Mouse (Mus musculus): ENCODE measurements around the gene Ttll5. TPM values are rescaled to one million over a fixed set of nuclear protein-coding genes. Genes with fewer than 3 reads are reported as not detected.

Ttll5 gene
- total RNA-seq, 2 experiments from 2014 or later = 23.2 to 23.6 TPM

DNA sequence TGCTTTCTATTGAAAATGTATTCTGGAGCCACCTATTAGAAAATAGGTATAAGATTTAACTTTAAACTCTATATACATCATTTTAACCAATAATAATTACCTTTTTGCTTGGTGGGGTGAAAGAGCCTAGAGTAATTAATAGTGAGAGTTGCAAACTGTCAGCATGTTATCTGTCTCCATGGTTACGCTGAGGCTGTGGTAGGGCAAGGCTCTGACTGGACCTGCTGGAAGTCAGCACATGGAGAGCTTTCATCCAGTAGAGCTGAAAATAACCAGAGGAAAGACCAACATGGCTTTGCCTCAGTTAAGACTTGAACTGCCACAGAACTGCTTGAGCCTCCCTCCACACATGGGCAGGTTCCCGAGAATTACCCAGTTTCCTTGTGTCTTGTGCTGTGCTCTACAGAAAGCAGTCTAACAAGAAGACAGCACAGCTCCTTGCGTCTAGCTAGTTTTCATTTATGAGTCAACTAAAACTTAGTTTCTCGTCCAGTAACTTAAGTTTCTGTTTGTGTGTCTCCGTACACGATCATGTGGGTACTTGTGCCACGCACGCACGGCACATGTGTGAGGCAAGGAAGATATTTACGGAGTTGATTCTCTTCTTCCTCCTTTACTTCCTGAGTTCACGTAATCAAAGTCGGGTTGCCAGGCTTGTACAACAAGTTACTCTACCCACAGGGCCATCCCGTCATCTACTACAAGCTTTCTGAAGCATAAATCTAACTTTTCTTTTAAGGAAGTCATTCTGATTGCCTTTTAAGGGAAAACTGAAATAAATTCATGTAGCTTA lies 88.4 kb downstream of the Ttll5 start:
- no peak for DNase-seq (ENCODE audit: low spot score in 2 of 2)

DNA sequence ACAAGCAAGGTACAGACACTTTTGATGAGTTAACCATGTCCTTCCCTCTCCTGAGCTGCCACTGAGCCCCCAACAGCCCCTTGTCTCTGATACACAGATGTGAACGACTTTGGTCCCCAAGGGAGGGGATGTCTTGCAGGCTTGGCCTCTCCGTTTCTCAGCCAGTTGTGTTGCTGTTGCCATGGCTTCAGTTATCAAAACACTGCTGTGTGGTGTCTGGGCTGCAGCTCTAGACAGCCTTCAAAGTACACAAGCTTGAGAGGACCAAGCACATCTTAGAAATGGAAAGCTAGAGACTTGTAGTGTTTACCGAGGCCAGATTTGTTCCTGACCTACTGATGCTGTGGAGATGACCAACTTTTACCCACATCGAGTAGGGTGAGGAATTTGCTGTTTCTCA lies 102.4 kb downstream of the Ttll5 start:
- DNase-seq (ENCODE audit: low spot score in 2 of 2) = no peak

DNA sequence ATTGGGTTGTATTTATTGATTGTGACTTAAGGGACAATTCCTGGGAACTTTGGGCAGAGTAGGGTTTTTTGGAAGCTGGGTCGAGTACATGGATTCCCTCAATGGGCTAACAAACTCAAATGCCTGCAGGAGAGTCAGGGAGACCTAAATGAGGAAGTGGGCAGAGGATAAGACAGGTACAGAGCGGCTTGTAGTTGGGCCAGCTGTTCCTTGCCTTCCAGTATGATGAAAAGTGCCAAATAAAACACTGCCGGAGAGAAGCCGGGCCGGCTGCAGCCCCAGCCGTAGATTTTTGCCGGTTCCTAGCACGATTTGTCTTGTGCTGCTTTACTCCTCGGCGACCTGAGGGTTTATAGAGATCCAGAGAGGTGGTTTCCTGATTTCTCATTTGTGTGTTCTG lies 104.1 kb downstream of the Ttll5 start:
- DNase-seq (ENCODE audit: low spot score in 2 of 2) = no peak

DNA sequence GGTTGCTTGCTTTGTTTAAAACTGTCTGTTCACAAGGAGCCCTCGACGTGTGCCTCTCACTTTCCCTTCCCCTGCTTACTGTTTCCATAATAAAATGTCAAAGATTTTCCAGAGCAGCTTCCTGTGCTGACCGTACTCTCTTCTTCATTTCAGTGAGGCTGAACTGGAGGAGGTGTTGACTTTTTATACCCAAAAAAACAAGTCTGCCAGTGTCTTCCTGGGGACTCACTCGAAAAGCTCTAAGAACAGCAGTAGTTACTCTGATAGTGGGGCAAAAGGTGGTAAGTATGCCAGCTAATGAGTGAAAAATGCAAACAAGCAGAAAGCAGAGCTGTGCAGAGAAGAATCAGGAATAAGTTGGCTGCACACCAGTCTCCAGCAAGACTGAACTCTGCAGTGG lies 105.3 kb downstream of the Ttll5 start:
- no peak for DNase-seq (ENCODE audit: low spot score in 2 of 2)

DNA sequence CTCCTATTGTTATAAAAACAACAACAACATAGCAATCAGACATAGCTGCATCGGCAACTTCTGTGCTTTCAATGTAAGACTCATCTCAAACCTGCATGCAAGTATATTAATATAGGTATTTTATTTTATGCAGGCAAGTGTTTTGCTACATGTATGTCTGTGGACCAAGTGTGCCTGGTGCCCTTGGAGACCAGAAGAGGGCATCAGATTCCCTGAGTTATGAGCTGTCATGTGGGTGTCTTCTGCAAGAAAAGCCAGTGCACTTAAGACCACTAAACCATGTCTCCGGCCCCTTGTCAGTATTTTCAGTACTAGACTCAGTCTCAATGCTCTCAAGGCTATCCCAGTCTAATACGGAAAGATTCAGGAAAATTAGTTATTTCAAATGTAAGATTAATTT lies 106.3 kb downstream of the Ttll5 start:
- no peak for DNase-seq (ENCODE audit: low spot score in 2 of 2)

DNA sequence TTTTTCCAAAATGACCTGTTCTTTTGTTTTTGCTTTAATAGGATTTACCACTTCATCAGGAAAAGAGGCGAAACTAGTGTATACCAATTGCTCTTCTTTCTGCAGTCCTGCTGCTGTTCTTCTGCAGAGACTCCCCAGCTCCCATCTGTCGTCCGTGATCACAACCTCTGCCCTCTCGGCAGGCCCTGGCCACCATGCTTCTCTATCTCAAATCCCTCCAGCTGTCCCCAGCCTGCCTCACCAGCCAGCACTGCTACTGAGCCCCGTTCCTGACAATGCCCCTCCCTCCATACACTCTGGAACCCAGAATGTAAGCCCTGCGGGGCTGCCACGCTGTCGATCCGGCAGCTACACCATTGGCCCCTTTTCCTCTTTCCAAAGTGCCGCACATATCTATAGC lies 108.8 kb downstream of the Ttll5 start:
- DNase-seq (ENCODE audit: low spot score in 2 of 2) = no peak

DNA sequence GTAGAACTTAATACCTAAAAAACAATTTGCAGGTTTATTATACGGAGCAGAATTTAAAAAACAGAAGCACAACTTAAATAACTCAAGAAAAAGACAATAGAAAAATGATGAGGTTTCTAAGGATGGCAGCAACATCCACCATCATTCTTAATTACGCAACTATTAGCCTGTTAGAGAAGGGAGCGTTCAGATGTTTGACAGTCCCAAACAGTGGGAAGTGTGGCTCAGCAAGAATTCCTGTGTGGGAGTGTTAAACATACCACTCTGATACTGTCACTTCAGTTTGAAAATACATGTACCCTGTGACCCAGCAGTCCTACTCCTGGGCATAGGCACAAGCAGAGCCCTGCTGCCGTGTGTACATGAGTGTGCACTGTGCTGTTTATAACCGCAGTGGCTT lies 112.9 kb downstream of the Ttll5 start:
- no peak for DNase-seq (ENCODE audit: low spot score in 2 of 2)

DNA sequence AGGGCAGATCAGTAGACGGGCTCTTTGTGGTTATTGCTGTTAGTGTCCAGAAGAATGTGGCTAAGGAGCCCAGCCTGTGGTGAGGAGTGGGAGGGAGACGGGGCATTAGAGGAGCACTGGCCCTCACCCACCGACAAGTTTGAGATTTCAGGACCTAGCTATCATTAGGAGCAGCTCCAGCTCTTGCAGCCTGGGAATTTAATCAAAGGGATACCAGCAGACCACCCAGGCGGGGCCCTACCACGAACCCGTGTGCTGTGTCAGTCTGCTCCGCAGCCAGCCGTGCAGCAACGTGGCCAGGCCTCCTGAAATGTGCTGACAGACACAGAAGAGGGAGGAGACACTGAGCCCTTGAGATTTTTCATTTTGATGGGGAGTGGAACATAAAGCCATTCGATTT lies 119.0 kb downstream of the Ttll5 start:
- no peak for DNase-seq (ENCODE audit: low spot score in 2 of 2)

DNA sequence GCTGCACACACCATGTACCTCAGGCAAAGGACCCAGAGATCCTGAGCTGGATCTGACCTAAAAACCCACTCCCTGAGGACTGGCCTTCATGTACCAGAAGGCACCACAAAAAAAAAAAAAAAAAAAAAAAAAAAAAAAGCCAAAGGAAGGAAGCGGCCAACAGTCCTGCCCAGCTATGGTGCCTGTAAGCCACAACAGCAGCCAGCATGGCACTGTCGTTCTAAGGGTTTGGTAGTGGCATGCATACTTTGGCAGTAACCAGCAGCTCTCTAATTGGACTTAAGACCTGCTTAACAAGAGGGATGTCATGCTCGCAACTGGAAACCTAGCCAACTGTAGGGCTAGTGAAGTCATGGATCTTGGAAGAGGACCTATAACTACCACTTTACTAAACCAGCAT lies 120.0 kb downstream of the Ttll5 start:
- no peak for DNase-seq (ENCODE audit: low spot score in 2 of 2)

DNA sequence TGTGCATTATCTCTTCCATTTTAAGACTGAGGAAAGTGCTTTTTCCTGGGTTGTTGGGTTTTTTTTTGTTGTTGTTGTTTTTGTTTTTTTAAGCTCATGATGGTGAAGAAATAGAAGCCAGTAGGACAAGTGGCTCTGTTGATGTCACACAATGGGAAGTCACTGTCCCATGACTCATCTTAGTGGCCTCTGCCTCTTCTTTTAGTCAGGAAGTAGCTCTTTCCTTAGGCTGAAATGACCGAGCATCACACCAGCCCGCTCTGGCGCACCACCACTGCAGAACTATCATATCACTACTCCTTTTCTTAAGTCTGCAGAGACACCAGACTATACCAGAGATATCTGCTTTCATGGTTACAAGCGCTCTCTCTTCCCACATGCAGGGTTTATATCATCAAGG lies 122.7 kb downstream of the Ttll5 start:
- no peak for DNase-seq (ENCODE audit: low spot score in 2 of 2)

DNA sequence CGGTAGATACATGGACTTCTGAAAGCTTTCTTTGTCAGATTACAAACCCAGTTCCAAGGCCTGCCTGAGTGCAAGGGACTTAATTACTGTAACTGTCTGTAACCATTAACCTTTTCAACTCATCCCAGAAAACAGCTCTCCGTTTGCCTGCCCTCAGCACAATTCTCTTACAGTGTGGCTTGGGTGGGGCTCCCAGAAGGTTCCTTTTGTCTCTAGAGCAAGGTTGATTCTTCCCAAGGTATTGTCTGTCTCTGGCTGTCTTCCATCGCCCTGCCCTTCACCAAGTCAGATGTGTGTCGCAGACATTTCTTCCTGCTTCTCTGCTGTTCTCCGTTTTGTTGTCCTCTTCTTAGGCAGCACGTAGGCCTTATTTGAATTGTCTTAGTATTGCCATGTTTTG lies 125.2 kb downstream of the Ttll5 start:
- DNase-seq (ENCODE audit: low spot score in 2 of 2) = no peak

DNA sequence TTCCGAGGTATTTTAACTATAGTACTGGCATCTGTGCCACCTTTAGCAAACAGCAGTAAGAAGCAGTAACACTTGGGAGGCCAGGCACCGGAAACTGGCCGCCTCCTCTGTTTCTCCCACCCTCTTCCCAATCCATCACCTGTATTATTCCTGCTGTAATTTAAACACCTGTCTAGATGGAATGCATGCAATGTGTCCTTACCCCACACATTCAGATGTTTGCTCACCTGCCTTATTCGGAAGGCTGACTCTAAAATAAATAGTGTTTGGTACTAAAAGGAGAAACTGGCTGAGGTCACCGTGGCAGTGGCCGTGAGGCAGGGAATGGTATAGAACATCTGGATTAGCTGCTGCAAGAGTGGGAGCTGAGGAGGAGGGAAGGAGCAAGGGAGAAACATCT lies 125.9 kb downstream of the Ttll5 start:
- DNase-seq (ENCODE audit: low spot score in 2 of 2) = no peak

DNA sequence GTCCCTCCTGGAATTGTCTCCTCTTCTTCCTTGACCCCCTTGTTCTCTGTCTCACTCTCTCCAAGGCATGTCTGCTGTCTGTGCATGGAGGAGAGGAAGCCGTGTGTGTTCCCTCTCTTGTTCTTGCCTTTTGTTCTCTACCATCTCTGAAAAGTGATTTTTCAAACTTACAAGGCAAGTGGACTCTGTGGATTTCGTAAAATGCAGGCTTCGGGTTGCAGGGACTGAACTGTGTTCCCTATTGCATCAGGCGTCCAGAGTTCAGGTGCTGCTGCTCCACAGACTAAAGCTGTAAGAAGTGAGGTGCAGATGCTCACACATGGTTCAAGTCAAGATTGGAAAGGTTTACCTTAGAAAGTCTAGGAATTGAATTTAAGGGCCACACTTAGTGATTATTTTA lies 126.6 kb downstream of the Ttll5 start:
- DNase-seq (ENCODE audit: low spot score in 2 of 2) = no peak

DNA sequence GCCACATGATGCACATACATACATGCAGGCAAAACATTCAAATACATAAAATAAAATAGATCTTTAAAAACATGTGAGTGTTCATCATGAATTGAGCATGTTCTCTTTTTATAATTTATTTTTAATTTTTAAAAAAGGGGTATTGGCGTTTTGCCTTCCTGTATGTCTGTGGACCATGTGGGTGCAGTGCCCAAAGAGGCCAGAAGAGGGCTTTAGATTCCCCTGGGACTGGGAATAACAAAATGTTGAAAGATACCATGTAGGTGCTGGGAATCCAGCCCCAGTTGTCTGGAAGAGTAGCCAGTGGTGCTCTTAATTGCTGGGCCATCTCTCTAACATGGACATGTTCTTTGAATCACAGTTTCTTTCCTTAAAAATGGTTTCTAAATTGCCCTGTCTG lies 127.4 kb downstream of the Ttll5 start:
- DNase-seq (ENCODE audit: low spot score in 2 of 2) = no peak

DNA sequence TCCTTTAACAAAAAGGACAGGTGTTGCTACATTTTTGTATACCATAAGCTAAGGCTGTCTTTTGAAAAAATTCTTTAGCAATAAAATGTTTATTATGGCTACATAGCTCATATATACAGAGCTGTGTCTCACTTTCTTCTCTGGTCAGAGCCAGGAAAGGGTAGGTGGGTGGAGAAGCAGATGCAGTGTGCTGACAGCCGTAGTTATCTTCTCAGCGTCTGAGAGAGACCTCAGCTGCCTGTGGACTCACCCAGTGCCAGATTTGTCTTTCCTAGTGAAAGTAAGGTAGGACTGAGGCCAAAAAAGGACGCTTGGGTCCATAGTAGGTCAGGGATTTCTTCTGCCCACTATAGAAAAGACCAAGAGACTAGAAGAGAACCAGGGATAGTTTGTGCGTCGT lies 127.9 kb downstream of the Ttll5 start:
- no peak for DNase-seq (ENCODE audit: low spot score in 2 of 2)

DNA sequence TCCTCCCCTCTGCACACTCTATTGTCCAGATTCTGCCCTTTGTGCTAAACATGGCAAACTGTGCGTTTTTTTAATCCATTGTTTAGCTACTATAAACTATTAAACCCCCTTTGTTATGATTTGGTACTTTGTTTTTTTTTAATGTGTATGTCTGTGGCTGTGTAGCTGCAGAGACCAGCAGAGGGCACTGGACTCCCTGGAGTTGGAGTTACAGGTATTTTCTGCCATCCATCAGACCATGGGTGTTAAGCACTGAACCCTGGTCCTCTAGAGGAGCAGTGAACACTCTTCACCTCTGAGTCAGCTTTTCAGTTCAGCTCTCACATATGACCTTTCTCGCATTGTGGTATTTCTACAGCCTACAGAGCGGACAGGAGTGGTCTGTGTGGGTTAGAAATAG lies 129.7 kb downstream of the Ttll5 start:
- no peak for DNase-seq (ENCODE audit: low spot score in 2 of 2)

DNA sequence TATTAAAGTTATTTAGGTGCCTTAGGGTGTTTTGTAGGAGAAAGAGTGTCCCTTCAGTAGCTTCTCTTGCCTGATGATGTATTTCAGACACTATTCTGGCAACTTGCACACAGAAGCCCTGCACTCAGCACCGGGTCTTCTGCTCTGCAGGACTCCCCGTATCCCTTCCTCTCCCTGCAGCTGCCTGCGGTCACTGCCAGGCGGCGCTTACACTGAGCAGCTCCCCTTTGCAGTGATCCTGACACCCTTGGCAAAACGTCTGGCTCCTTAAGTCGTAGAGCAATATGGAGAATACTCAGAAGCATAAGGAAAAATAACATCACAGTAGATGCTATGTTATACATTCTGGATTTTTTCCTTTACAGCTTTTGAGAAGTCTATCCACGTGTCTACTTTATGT lies 130.6 kb downstream of the Ttll5 start:
- DNase-seq (ENCODE audit: low spot score in 2 of 2) = no peak

DNA sequence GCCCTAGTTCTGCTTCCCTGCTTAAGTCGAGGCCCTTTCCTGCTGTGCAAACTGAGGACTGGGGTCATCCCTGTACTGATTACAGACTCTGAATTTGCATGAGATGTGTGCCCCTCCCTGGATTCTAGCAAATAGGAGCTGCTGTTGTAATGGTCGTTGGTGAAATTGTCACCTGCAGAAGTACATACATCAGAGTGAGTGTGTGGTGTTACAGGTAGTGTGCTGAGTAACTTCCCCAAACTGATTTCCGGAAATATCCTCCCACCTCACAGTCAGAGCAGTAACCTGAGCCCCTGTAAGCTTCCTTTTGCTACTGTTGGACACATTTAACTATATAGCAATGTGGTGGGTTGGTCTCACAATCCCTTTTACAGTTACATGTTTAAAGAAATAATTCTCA lies 131.2 kb downstream of the Ttll5 start:
- no peak for DNase-seq (ENCODE audit: low spot score in 2 of 2)

DNA sequence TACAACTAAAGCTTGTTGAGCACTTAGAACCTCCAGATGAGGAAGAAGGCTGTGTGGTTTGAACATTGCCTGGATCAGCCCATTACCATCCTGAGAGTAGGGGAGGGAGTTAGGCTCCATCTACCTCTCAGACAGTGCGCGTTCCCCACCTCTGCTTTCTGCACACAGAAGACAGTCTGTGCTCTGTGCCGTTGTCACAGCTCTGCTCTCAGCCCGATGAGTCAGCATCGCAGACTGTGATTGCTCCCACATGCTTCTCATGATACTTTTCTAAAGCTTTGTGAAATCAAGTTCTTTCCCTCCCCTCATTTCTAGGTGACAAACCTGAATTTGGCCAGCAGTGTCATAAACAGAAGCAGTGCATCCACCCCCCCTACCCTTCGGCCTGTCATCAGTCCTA lies 131.8 kb downstream of the Ttll5 start:
- DNase-seq (ENCODE audit: low spot score in 2 of 2) = no peak

DNA sequence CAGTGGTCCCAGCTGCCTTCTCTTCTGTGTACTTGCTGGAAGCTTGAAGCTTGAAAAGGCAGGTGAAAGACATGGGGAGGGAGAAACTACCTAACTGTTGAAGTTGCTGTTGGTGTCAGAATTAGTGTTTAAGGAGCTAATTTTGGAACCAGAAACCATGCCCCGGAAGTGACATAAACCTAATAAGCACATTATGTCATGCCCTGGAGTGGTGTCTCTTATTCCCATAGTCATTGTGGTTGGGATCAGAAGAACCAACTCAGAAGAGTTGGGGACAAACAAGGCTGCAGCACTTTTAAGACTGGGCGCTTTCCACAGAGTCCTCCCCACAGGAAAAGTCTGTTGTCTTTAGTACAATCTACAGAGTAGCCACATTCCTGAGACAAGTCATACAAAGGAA lies 134.0 kb downstream of the Ttll5 start:
- DNase-seq (ENCODE audit: low spot score in 2 of 2) = no peak

DNA sequence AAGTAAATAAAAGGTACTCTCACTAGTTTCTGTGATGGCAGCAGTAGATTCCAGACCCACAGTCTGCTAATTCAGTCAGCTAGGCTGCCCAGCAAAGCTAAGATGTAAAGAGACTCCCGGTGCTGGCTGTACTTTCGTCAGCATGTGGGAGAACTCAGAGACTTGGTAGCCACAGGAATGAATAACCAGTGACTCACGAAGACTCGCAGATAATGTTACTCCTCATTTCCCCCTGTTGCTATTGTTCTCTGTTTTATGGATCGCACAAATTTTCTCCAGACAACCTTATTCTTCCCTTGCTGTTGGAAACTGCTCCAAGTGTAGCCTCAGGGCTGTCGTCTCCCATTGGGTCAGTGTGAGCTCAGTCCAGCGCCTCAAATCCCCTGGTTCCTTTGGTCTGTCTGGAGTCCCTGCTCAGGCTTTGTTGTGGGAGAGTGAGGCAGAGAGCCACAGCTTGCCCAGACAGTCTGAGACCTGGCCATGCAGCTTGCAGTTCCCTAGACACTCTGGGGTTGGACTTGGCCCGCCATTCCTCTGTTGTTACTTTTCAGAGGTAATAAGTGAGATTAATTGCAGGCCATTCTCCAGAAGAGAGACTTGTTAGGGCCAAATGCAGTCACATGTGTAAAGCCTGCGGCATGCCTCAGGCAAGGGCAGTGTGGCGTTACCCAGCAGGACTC lies 135.5 kb downstream of the Ttll5 start:
- no peak for DNase-seq (ENCODE audit: low spot score in 2 of 2)

DNA sequence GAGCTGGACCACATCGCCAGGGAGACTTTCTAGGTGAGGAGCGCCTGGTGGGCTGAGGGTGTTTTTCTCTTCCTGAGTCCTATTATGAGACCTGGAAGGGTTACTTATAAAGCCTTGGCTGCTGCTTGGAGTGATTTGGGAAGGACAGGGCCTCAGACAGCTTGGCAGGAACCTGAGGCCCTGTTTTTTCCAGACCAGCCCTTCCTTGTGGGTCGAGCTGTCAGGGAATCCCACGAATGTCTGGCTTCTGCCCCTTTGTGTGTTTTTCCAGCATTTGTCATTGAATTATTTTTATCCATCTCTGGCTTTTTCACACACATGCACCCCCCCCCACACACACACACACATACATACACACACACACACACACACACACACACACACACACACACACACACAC lies 136.2 kb downstream of the Ttll5 start:
- DNase-seq (ENCODE audit: low spot score in 2 of 2) = no peak

DNA sequence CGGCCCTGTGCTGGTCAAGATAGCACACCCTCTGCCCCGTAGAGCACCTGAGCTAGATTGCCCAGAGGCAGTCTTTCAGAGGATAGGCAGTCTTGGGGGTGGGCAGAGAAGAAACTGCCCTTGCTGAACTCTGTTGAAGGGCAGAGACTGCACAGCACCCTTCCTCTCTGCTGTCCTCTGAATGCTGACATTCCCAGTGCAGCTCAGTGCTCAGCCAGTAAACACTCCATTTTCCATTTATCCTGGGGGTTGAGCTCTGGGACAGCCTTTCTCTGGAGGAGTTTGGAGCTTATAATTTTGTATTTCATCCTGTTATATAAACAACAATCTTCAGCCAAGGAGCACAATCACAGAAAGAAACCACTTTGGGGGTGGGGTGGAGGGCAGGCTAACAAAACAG lies 138.7 kb downstream of the Ttll5 start:
- DNase-seq (ENCODE audit: low spot score in 2 of 2) = no peak

Measured in adrenal gland, postnatal 4 days (tissue).